Mouse (Mus musculus) ES-Bruce4 (cell line): Measurements from ENCODE around the gene Cep295nl.

ENCODE experiments used
- CTCF ChIP-seq: IDR thresholded peaks from one replicate; pipeline ENCODE4 v1.8.1; 2011; ENCODE audit warnings: low read depth, low read length
- POLR2A ChIP-seq: IDR thresholded peaks from one replicate; pipeline ENCODE4 v1.8.1; 2011; ENCODE audit warnings: low read length; ENCODE audit not compliant: insufficient read depth

DNA sequence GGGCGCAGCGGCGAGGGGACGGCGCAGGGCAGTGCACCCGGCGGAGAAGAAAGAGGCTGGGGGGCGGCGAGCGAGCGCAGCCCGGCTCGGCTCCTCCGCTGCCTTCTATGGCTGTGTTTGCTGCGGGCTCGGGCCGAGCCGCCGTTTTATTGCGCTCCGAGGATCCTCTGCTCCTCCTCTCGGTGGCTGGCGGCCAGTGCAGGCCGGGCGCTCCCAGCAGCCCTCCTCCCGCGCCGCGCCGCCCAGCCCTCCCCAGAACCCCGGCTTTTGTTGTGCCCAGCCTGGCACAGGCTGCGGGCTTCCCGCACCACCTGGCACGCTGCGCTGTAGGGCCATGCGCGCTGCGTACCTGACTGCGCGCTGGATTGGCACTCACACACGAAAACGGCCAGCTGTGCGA, 12.9 kb upstream of the Cep295nl start:
- TF ChIP-seq POLR2A (no peak), CTCF (peak; percentile 13)
